Mouse (Mus musculus): Measurements from ENCODE around the gene Dennd4a. TPM values are rescaled to one million over a fixed set of nuclear protein-coding genes. Genes with fewer than 3 reads are reported as not detected.

The Dennd4a gene
- polyA plus RNA-seq, 1 experiment from 2014 or later: 12.4 TPM

DNA sequence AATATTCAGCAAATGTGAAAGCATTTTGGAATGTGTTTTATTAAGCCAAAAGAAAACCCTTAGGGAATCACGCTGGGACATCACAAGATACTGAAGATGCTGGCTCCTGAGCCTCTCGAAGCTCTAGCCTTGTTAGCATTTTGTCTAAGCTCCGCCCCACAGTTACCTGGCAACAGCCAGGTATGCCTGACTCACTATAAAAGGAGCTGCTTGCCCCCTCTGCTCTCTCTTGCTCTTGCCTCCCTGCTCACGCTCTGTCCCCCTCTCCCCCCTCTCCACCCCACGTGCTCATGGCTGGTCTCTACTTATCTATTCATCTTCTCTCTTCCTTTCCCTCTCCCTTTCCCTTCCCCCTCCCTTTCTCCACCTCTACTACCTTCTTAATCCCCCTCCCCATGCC, 140.9 kb downstream of the Dennd4a start:
- Histone ChIP-seq H3K4me2 (replicated peaks) (no peak overlapping the region), H3K4me1 (replicated peaks; ENCODE audit: control insufficient read depth, insufficient read depth, low read length) (no peaks in the 10 kb centered on the region), H3K9ac (no peak overlapping the region), H3K36me3 (replicated peaks; ENCODE audit: control insufficient read depth, insufficient read depth) (no peaks in the 10 kb centered on the region), H3K9me3 (ENCODE audit: control insufficient read depth, low read length) (no peaks in the 10 kb centered on the region), H3K27me3 (ENCODE audit: control insufficient read depth, insufficient read depth, low read length) (peaks cover 5% of the 10 kb centered on the region; the same call in 1 of the 2 replicates), H3K27ac (no peak overlapping the region), H3K4me3 (replicated peaks; ENCODE audit: low read length) (no peak overlapping the region)
- DNase-seq (ENCODE audit: low spot score) (no peak), ATAC-seq (ENCODE audit: low FRiP score) (no peak)
- 13% methylated on average over 5 of the region's 5 CpGs for WGBS

GRCm38 (mm10) chr9:64953190-64953589, 142.1 kb downstream of the Dennd4a start:
- Histone ChIP-seq H3K27me3 (ENCODE audit: control insufficient read depth, insufficient read depth, low read length) (peaks cover 5% of the 10 kb centered on the region; the same call in 1 of the 2 replicates), H3K36me3 (replicated peaks; ENCODE audit: control insufficient read depth, insufficient read depth) (no peaks in the 10 kb centered on the region), H3K4me1 (replicated peaks; ENCODE audit: control insufficient read depth, insufficient read depth, low read length) (no peaks in the 10 kb centered on the region), H3K4me3 (replicated peaks; ENCODE audit: low read length) (no peak overlapping the region), H3K9ac (no peak overlapping the region), H3K4me2 (replicated peaks) (no peak overlapping the region), H3K27ac (no peak overlapping the region), H3K9me3 (ENCODE audit: control insufficient read depth, low read length) (no peaks in the 10 kb centered on the region)
- 83% methylated on average over 7 of the region's 7 CpGs for WGBS
- ATAC-seq (ENCODE audit: low FRiP score) (no peak), DNase-seq (ENCODE audit: low spot score) (no peak)

GRCm38 (mm10) chr9:64956337-64956736, 145.2 kb downstream of the Dennd4a start:
- H3K4me2 ChIP-seq (replicated peaks): no peak overlapping the region; the same call in 1 of the 2 replicates
- H3K9me3 ChIP-seq (ENCODE audit: control insufficient read depth, low read length): no peaks in the 10 kb centered on the region
- peaks cover under 1% of the 10 kb centered on the region; the same call in 1 of the 2 replicates for H3K4me1 ChIP-seq (replicated peaks; ENCODE audit: control insufficient read depth, insufficient read depth, low read length)
- WGBS: 36% methylated on average over 12 of the region's 12 CpGs
- H3K27ac ChIP-seq: peak overlapping the region; percentile 38; the same call in 1 of the 2 replicates
- ATAC-seq (ENCODE audit: low FRiP score) (no peak), DNase-seq (ENCODE audit: low spot score) (no peak)
- H3K36me3 ChIP-seq (replicated peaks; ENCODE audit: control insufficient read depth, insufficient read depth): no peaks in the 10 kb centered on the region
- no peak overlapping the region for H3K4me3 ChIP-seq (replicated peaks; ENCODE audit: low read length)
- peaks cover 2% of the 10 kb centered on the region; the same call in 1 of the 2 replicates for H3K27me3 ChIP-seq (ENCODE audit: control insufficient read depth, insufficient read depth, low read length)
- H3K9ac ChIP-seq: no peak overlapping the region

GRCm38 (mm10) chr9:64957276-64957675, 146.1 kb downstream of the Dennd4a start:
- H3K4me2 ChIP-seq (replicated peaks): no peak overlapping the region
- H3K27me3 ChIP-seq (ENCODE audit: control insufficient read depth, insufficient read depth, low read length): no peaks in the 10 kb centered on the region
- H3K9me3 ChIP-seq (ENCODE audit: control insufficient read depth, low read length): no peaks in the 10 kb centered on the region
- ATAC-seq (ENCODE audit: low FRiP score) (no peak), DNase-seq (ENCODE audit: low spot score) (no peak)
- no peak overlapping the region for H3K9ac ChIP-seq
- H3K4me1 ChIP-seq (replicated peaks; ENCODE audit: control insufficient read depth, insufficient read depth, low read length): peaks cover 8% of the 10 kb centered on the region
- 82% methylated on average over 3 of the region's 3 CpGs for WGBS
- H3K36me3 ChIP-seq (replicated peaks; ENCODE audit: control insufficient read depth, insufficient read depth): no peaks in the 10 kb centered on the region
- no peak overlapping the region for H3K4me3 ChIP-seq (replicated peaks; ENCODE audit: low read length)
- H3K27ac ChIP-seq: no peak overlapping the region

- DNase-seq (ENCODE audit: low spot score): peak; percentile 97
- ATAC-seq (ENCODE audit: low FRiP score): peak; percentile 95
- WGBS: 6% methylated on average over 29 of the region's 29 CpGs
Measured at GRCm38 (mm10) chr9:64960117-64960977, 149.2 kb downstream of the Dennd4a start, which contains the start of gene Ints14. TSS of gene Ints14 (plus strand) at chr9:64960905.

GRCm38 (mm10) chr9:64960978-64961320, 149.8 kb downstream of the Dennd4a start:
- H3K27me3 ChIP-seq (ENCODE audit: control insufficient read depth, insufficient read depth, low read length): no peaks in the 10 kb centered on the region
- peak overlapping the region; percentile 81 for H3K9ac ChIP-seq
- H3K27ac ChIP-seq: peak overlapping the region; percentile 86
- ATAC-seq (ENCODE audit: low FRiP score) (peak; percentile 83), DNase-seq (ENCODE audit: low spot score) (no peak)
- peaks cover 28% of the 10 kb centered on the region for H3K36me3 ChIP-seq (replicated peaks; ENCODE audit: control insufficient read depth, insufficient read depth)
- peak overlapping the region; percentile 65 for H3K4me2 ChIP-seq (replicated peaks)
- WGBS: 0% methylated on average over 16 of the region's 17 CpGs
- H3K4me3 ChIP-seq (replicated peaks; ENCODE audit: low read length): peak overlapping the region; percentile 72
- peaks cover 8% of the 10 kb centered on the region for H3K4me1 ChIP-seq (replicated peaks; ENCODE audit: control insufficient read depth, insufficient read depth, low read length)
- no peaks in the 10 kb centered on the region for H3K9me3 ChIP-seq (ENCODE audit: control insufficient read depth, low read length)

More at GRCm38 (mm10) chr9:64960117-64960977, 149.2 kb downstream of the Dennd4a start, which contains the start of gene Ints14:
- H3K4me3 ChIP-seq (replicated peaks; ENCODE audit: low read length): peak within 1 kb of the TSS; percentile 72
- H3K27me3 ChIP-seq (ENCODE audit: control insufficient read depth, insufficient read depth, low read length): no peaks in the 10 kb centered on the region
- peak within 1 kb of the TSS; percentile 86 for H3K27ac ChIP-seq
- peak within 1 kb of the TSS; percentile 81 for H3K9ac ChIP-seq
- H3K36me3 ChIP-seq (replicated peaks; ENCODE audit: control insufficient read depth, insufficient read depth): peaks cover 22% of the 10 kb centered on the region
- H3K4me1 ChIP-seq (replicated peaks; ENCODE audit: control insufficient read depth, insufficient read depth, low read length): peaks cover 8% of the 10 kb centered on the region
- H3K4me2 ChIP-seq (replicated peaks): peak within 1 kb of the TSS; percentile 65
- no peaks in the 10 kb centered on the region for H3K9me3 ChIP-seq (ENCODE audit: control insufficient read depth, low read length)

Other genes starting within 250 kb of the Dennd4a start
- 450 and 457 TPM in 2 replicates for gene Rab11a, start 73.6 kb upstream of the Dennd4a start, polyA plus RNA-seq (2014; fragmentation: Nextera tagmentation; extraction: Ambion mirVana)
- 0.08 and 0.13 TPM in 2 replicates for gene Slc24a1, start 140.3 kb downstream of the Dennd4a start, polyA plus RNA-seq (2014; fragmentation: Nextera tagmentation; extraction: Ambion mirVana)
- gene Ints14, start 149.6 kb downstream of the Dennd4a start, polyA plus RNA-seq (2014; fragmentation: Nextera tagmentation; extraction: Ambion mirVana): 37.6 and 39.1 TPM in 2 replicates
- 149 and 185 TPM in 2 replicates for gene Hacd3, start 210.4 kb downstream of the Dennd4a start, polyA plus RNA-seq (2014; fragmentation: Nextera tagmentation; extraction: Ambion mirVana)
- gene Dpp8, start 221.1 kb downstream of the Dennd4a start, polyA plus RNA-seq (2014; fragmentation: Nextera tagmentation; extraction: Ambion mirVana): 33.9 and 39.5 TPM in 2 replicates

All from hindbrain, embryonic 14.5 days (tissue).